Mouse (Mus musculus) MEL-GATA-1-ER (cell line): ENCODE measurements around the gene Ak5.

Source experiments
- DNase-seq: peaks from one replicate; pipeline ENCODE4 v3.0.0-alpha.2; 2012; ENCODE audit warnings: low read depth; ENCODE audit errors: extremely low read depth

Gene Ak5

DNA sequence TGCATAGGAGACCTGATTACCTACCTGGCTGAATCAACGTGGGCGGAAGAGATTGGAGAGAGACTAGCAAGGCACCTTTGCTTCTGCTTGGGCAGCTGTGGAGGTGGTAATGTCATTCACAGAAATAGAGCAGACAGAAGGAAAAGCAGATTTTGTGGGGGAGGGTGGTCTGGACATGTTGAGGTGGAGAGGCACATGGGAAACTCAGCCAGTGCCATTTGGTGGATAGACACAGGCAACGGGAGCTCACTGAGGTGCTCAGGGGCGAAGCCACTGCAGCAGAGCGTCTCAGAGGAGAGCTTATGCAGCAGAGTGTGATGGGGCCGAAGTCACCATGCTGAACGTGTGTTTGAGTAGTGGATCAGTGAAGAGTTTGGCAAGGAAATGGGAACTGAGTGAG is 147.1 kb downstream of the Ak5 start:
- no peak for DNase-seq

- no peak for DNase-seq
Measured at GRCm38 (mm10) chr3:152520074-152520473, 148.1 kb downstream of the Ak5 start.

GRCm38 (mm10) chr3:152519556-152519955 is 148.6 kb downstream of the Ak5 start:
- DNase-seq = no peak

- DNase-seq = no peak
Measured at GRCm38 (mm10) chr3:152516569-152516968, 151.6 kb downstream of the Ak5 start.

DNA sequence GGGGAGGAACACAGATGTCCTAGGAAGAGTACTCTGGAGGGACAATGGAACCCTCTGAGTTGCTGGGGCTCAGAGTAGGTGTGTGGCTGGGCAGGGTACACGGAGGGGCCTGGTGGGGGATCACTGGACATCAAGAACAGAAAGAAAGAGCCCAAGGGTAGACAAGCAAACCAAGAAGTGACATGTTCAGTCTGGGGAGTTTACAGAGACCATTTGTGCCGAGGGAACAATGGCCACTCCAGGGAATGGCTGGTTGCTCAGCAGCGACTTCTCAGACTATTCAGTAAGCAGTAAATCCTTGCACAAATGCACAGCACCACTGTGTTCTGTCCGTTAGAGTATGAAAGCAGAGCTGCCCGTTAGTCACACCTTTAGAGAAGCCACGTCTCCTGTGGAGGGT is 152.2 kb downstream of the Ak5 start:
- DNase-seq = no peak

GRCm38 (mm10) chr3:152512517-152512916 is 155.6 kb downstream of the Ak5 start:
- DNase-seq = no peak

- DNase-seq = no peak
Measured at GRCm38 (mm10) chr3:152509268-152509667, 158.9 kb downstream of the Ak5 start.

- DNase-seq = no peak
Measured at GRCm38 (mm10) chr3:152508419-152508993, 159.7 kb downstream of the Ak5 start.

GRCm38 (mm10) chr3:152507900-152508299 is 160.3 kb downstream of the Ak5 start:
- DNase-seq = no peak

DNA sequence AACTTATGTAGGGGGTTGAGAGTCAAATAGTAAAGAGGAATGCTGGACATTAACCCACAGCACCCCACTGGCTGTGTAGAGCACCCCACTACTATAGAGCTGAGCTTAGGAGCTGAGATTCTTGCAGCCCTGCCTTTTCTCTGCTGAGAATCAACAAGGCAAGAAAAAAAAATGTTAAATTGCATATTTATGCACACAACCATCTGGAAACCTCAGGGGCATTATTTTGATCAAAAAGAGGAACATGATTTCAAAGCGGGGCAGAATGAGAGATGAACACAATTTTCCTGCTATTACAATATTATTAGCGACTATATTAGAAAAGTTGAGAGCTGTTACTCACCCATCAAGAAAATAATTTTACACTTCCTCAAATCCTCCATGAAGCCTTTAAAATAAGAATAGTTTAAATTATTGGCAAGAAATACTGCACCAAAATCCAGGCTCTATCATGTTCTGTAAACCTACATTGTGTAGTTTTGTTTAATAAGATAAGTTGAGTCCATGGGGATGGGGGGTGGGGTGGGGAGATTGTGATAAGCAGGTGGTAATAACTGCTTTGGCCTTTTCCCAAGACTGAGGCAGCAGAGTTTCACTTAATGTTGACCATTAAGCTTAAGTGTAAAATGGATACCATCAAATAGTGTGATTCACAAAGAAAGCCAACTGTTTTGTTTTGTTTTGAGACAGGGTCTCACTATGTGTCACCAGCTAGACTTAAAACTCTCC is 169.0 kb downstream of the Ak5 start:
- DNase-seq = peak; percentile 55

GRCm38 (mm10) chr3:152497842-152498241 is 170.3 kb downstream of the Ak5 start:
- no peak for DNase-seq

DNA sequence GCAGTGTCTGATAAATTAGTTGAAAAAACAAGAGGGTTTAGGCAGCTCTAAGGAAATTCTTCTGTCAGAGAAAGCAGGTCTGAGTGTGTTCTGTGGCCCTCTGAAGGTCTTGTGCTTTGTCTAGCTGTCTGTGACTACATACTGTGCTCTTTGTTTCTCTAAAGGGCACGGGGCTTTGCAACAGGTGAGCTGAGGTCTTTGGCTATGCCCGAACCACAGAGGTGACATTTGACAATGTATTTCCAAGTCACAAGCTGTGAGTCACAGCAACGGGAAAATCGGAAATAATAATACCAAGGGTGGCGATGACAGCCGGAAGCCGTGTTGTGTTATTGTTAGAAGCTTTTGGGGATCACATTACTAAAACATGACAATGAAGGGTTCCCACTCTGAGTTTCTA is 171.1 kb downstream of the Ak5 start:
- DNase-seq = no peak

GRCm38 (mm10) chr3:152495415-152495898 is 172.7 kb downstream of the Ak5 start:
- DNase-seq = no peak

DNA sequence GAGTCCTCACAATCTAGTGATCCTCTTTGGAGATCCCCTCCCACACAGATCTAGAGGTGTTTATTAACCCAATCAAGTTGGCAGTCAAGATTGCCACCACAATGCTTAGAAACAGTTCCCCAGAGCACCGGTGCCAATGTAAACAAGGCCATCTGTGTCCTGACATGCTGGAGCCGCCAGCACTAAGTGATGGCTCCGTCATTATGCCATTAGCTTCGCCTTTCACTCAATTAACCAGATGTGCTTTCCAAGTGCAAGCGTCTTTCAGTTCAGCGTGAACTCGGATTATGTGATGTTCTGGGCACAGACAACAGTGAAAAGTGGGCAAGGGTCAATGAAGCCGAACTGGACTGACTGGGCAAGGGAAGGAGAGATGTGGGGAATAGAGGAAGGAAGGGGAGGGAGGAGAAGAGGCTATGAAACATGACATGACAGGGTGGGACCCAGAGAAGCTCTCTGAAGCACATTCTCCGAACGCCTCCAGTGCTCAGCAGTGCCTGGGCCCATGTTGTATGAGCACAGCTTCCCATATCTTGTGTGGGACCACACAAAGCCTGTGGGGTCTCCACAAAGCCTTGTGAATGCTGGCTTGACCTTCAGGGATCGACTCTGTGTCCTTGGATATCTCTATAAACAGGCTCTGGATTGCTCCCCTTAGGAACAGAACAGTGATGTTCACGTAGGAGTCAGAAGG is 173.3 kb downstream of the Ak5 start:
- DNase-seq = no peak

DNA sequence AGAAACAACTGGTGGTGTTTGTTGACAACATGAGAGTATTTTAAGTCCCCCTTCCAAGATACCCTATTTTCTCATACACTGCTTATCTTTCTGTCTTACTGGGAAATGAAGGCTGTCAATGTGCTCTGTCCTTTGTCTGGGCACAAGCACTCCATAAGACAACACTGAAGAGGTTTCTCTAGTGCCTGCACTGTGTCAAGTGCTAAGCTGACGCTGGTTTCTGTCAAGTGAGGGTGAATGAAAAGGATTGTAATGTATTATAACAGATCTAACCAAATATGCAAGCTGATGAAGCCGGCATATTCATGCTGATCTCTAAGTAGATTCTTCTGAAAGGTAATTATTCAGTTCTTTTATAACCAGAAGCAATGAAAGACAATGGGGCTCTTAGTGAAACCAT is 174.3 kb downstream of the Ak5 start:
- no peak for DNase-seq

DNA sequence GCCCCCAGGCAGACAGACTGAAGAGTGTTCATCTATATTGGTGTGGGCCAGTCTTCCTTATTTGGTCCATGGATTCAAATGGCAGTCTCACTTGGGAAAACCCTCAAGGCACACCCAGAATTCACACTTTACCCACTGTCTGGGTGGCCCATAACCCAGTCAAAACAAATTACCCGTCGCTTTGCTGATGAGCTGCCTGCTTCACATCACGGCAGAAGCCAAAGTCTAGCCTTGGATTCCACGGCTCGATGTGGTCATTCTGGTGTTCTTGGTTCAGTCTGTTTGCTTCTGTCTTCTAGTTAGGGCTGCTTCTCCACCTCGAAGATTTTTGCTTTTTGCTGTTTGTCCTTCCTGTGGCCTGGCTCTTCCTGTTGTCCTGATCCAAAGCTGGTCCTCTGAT is 175.9 kb downstream of the Ak5 start:
- DNase-seq = no peak

GRCm38 (mm10) chr3:152490423-152490822 is 177.7 kb downstream of the Ak5 start:
- no peak for DNase-seq

- no peak for DNase-seq
Measured at GRCm38 (mm10) chr3:152488964-152489363, 179.2 kb downstream of the Ak5 start.

GRCm38 (mm10) chr3:152484206-152484605 is 184.0 kb downstream of the Ak5 start:
- no peak for DNase-seq

DNA sequence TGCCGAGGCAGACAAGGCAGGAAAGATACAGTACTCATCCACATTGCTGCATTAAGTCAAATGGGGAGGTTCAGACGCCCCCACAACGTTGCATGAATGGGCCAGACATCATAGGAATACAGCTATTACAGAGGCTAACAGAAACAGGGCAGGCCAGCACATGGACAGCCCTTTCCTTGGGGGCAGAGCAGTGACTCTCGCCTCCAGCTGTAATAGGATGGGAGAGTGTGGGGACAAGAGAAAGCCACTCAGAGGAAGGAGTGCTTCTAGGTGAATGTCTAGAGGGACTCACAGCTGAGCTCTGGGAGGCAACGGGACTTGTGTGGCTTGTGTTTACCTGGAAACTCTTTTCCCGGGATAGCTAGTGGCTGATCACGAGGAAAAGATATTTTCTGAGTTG is 184.4 kb downstream of the Ak5 start:
- DNase-seq = no peak

- no peak for DNase-seq
Measured at GRCm38 (mm10) chr3:152482182-152482581, 186.0 kb downstream of the Ak5 start.

DNA sequence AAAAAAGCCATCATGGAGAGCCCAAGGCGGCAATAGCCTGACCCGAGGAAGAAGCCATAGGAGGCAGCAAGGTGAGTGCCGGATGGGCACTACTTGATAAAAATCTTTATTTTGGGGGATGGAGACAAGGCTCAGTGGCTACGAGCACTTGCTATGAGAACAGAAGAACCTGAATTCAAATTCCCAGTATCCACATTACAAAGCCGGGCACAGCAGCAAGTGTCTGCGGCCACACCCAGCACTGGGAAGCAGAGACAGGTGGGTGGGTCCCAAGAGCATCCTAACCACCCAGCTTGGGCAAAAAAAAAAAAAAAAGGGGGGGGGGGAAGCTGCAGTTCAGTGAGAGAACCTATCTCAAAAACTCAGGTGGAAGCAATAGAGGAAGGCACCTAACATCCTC is 187.8 kb downstream of the Ak5 start:
- DNase-seq = no peak
